Mouse (Mus musculus): Measurements from ENCODE around the gene Fas.

DNA sequence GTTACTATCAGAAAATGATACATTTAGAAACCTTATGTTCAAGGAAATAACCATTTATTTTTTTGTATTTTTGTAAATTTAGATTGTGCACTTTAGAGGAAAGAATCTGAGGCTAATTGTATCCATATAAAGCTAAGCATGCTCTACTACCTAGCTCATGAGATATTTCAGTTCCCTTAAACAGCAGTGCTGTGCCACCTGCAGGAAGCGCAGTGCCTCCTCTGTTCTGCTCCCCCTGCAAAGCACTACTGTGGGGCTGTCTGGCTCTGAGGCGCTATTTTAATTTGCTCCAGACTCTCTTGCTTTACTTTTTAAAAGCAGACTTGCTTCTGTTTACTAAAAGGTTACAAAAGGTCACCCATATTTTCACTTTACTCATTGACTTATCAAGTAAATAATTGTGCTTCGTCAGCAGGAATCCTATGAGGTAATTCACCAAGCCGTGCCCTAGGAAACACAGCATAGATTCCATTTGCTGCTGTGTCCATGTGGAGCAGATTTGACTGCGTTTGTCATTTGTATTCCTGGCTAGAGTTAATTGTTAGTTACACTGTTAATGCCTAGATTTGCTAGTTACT is 21.8 kb downstream of the Fas start:
- TF ChIP-seq TAL1 (IDR thresholded peaks at IDR 0.05; ENCODE audit: low read length) (no peak), GATA1 (IDR thresholded peaks at IDR 0.05; ENCODE audit: low read length) (no peak)
